Mouse (Mus musculus) brain, embryonic 14.5 days (tissue): Measurements from ENCODE around the gene Wdr37.

ENCODE experiments used
- CTCF ChIP-seq: fragments of 200-500 bp; IDR thresholded peaks from 2 replicates; pipeline ENCODE4 v1.5.1; 2012; ENCODE audit warnings: inconsistent platforms, mild to moderate bottlenecking, moderate library complexity, borderline replicate concordance; ENCODE audit not compliant: insufficient read depth, insufficient read length; ENCODE audit errors: extremely low read depth
- POLR2A ChIP-seq: fragments of 200-500 bp; IDR thresholded peaks from 2 replicates; pipeline ENCODE4 v1.6.1; 2012; ENCODE audit warnings: mild to moderate bottlenecking, inconsistent platforms, borderline replicate concordance; ENCODE audit not compliant: poor library complexity, insufficient read depth, insufficient read length, severe bottlenecking; ENCODE audit errors: extremely low read depth

DNA sequence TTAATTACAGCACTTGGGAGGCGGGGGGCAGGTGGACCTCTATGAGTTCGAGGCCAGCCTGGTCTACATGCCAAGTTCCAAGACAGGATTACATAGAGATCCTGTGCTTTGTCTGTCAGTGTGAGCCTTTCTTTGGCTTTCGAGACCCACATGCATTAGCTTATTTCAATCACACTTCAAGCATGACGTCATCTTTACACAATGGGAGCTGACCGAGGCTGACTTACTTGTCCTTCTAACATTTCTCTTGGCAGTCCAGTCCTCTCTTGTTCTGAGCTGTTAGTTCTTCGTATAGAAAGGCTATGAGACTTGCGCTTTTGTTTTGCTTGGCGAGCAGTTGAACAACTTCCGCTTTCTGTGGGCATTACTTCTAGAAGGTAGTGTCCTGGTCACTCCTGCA, 10.8 kb downstream of the Wdr37 start:
- TF ChIP-seq CTCF (no peak), POLR2A (no peak)
